Mouse (Mus musculus) testis, adult 10 weeks (tissue): ENCODE measurements around the gene Sult3a2. TPM values are rescaled to one million over a fixed set of nuclear protein-coding genes. Genes with fewer than 3 reads are reported as not detected.

Experiments used
- polyA plus RNA-seq: library from polyadenylated mRNA; stranded (reverse); fragments of 350-450 nt; fragmentation: Illumina TruSeq; extraction: RNeasy Lipid Tissue Mini Kit (QIAGEN cat#74804); gene quantifications from one replicate; pipeline ENCODE4 v1.2.3, GENCODE M21; 2014; ENCODE audit warnings: low read depth, low replicate concordance

Sult3a2 gene
- polyA plus RNA-seq, result 0.52 TPM

GRCm38 (mm10) chr10:33786604-33787003 lies at the start of gene Sult3a2:
Gene Sult3a2, minus strand, starts transcription at chr10:33786704.

Other genes starting within 250 kb of the Sult3a2 start
- gene Clvs2, start 161.9 kb downstream of the Sult3a2 start, polyA plus RNA-seq, result 0.74 TPM
- 0.28 TPM for gene Sult3a1, start 71.0 kb upstream of the Sult3a2 start, polyA plus RNA-seq
- gene Rsph4a, start 118.4 kb upstream of the Sult3a2 start, polyA plus RNA-seq, result 0.43 TPM
- 67.7 TPM for gene Zup1, start 164.6 kb upstream of the Sult3a2 start, polyA plus RNA-seq
- gene Rwdd1, start 232.9 kb upstream of the Sult3a2 start, polyA plus RNA-seq, result 175 TPM